Mouse (Mus musculus): ENCODE measurements around the gene 4933430I17Rik. TPM values are rescaled to one million over a fixed set of nuclear protein-coding genes. Genes with fewer than 3 reads are reported as not detected.

4933430I17Rik gene
- 1 to 10 TPM; 2.7 to 2.8 TPM for total RNA-seq (2023)

GRCm38 (mm10) chr4:62524651-62525488, at the start of gene 4933430I17Rik, which contains the start of gene Pole3:
Gene 4933430I17Rik (plus strand): TSS chr4:62525369.
Gene Pole3 (minus strand): TSS chr4:62525068.

DNA sequence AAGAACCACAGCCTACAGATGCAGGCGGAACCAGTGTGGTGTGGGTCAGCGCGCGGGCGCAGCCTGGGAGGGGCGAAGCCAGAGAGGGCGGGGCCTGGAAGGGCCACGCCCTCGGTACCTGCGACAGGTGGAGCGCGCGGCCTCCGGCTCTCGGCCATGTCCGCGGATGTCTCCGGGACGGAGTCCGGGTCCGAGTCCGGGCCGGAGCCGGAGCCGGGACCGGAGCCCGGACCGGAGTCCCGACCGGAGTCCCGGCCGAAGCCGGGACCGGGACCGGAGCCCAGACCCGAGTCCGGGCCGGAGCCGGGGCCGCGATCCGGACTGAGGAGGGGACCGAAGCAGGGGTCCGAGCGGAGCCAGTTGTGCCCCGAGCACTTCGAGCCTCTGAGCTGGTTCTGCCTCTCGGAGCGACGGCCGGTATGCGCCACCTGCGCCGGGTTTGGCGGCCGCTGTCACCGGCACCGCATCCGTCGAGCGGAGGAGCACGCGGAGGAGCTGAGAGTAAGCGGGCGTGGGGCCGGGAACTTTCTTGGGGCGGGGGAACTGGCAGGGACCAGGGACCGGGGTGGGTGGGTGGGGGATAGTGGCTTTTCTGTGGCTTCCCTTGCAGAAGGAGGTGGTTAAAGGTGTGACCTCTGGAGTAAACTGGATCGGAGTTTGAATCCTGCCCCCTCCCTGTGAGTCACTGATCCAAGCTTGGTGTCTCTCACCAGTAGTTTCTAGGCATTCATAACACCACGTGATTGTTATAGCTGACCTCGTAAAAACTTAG, 45.0 kb upstream of the 4933430I17Rik start, which contains the start of gene Bspry:
Bspry (plus strand) TSS at position 117 of the 772 bp plus-strand sequence.

DNA sequence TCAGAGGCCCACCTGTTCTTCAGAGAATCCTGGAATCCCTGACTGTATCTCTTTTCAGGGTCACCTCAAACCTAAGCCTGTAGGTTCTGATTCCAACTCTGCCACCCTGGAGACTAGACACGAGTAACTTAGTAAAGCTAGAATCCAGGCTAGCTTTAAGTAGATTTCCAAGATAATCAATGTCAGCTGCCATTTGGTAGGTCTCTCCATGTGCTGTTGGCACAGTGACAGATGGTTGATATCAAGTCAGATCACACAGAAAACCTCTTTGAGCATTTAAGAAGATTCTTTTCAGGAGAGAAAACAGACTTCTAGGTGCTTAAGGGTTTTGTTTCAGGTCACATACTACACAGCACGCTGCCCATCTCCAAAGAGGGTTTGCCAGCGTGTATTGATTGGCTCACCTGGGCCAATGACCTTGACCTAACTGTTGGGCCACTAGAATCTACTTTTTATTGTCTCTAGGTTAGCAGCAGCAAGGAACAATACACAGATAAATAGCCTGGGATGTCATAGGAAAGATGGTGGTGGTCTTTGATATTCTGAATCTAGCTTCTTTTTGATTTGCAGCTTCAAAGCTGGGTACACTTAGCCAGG, 21.7 kb upstream of the 4933430I17Rik start, which contains the start of gene Hdhd3:
Hdhd3 (minus strand) TSS at position 94 of the 597 bp plus-strand sequence.

GRCm38 (mm10) chr4:62519849-62520233, 5.3 kb upstream of the 4933430I17Rik start, which contains the start of gene Alad:
Gene Alad (minus strand): TSS chr4:62519918.

DNA sequence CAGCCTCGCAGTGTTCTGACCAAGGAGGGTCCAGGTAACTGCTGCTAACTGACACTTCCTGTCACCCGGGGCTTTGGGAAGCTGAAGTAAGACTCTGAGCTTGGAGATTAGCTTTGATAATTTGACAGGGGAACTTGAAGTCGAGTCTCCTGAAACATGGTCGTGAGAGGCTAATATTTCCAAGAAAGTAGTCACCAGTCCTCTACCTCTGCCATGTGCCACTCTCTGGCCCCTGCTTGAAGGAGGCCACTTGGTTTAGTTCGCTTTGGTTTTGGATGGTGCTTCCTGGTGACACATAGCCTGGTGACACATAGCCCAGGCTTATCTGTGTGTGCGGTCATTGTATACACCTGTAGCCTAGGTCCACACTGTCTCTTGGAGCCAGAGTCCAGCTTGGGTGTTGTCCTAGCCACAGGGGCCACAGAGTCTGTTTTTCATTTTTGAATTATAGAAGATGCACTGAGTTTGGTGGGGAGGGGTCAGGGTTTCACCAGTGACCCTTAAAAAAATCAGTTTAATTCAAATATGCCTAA, 34.7 kb downstream of the 4933430I17Rik start, which contains the start of gene Rgs3:
Rgs3 (plus strand) TSS at position 51 of the 533 bp plus-strand sequence.

Other genes starting within 250 kb of the 4933430I17Rik start
- gene Fkbp15, start 164.8 kb upstream of the 4933430I17Rik start, total RNA-seq (2023), result 10 to 100 TPM; 71.2 to 80.5 TPM
- gene Slc31a1, start 164.6 kb upstream of the 4933430I17Rik start, total RNA-seq (2023), result 1 to 10 TPM; 4.6 to 5.3 TPM
- gene Cdc26, start 116.7 kb upstream of the 4933430I17Rik start, total RNA-seq (2023), result 10 to 100 TPM; 45.8 to 54.6 TPM
- gene Prpf4, start 116.6 kb upstream of the 4933430I17Rik start, total RNA-seq (2023), result 10 to 100 TPM; 19.1 to 24.0 TPM
- not detected for gene Rnf183, start 90.1 kb upstream of the 4933430I17Rik start, total RNA-seq (2023)
- gene Wdr31, start 54.5 kb upstream of the 4933430I17Rik start, total RNA-seq (2023), result not detected
- gene Bspry, start 45.3 kb upstream of the 4933430I17Rik start, total RNA-seq (2023), result 1 to 10 TPM; 1.6 to 2.6 TPM
- 1 to 10 TPM in 1 of 2 experiments, under 1 TPM in 1; 0.80 to 1.7 TPM for gene Hdhd3, start 21.9 kb upstream of the 4933430I17Rik start, total RNA-seq (2023)
- gene Alad, start 5.5 kb upstream of the 4933430I17Rik start, total RNA-seq (2023), result 10 to 100 TPM; 12.4 to 15.2 TPM
- gene Pole3, start 301 bp upstream of the 4933430I17Rik start, total RNA-seq (2023), result 10 to 100 TPM; 20.8 to 22.0 TPM
- 100 to 1,000 TPM; 121 to 126 TPM for gene Rgs3, start 34.5 kb downstream of the 4933430I17Rik start, total RNA-seq (2023)

Measured in T-cell, adult 66 days (primary cell).